Mouse (Mus musculus) gastrocnemius, adult 2 months (tissue): Measurements from ENCODE around the gene Prickle1. TPM values are rescaled to one million over a fixed set of nuclear protein-coding genes. Genes with fewer than 3 reads are reported as not detected.

Experiments used
- DNase-seq: peaks from one replicate; pipeline ENCODE4 v3.0.0; 2022
- H3K27ac ChIP-seq: fragments of 200-600 bp; 2 replicates; pipeline ENCODE4 v1.8.1; 2022; ENCODE audit warnings: mild to moderate bottlenecking
- H3K4me3 ChIP-seq: fragments of 200-600 bp; 2 replicates; pipeline ENCODE4 v1.8.1; 2022; ENCODE audit warnings: mild to moderate bottlenecking, moderate library complexity
- CTCF ChIP-seq: fragments of 200-600 bp; IDR thresholded peaks from 2 replicates; pipeline ENCODE4 v1.8.1; 2022; ENCODE audit warnings: antibody characterized with exemption, mild to moderate bottlenecking, moderate library complexity
- intact Hi-C: fragments of 180-260 bp; cut with DNase I; formaldehyde crosslinking; loops from one replicate; pipeline ENCODE4 v1.15.1; 2025
- total RNA-seq, 2 experiments: library from RNA; stranded (reverse); gene quantifications; 2 replicates each; pipeline ENCODE4 v1.2.3; 2021

The Prickle1 gene
- total RNA-seq, 2 experiments from 2014 or later, result 2.9 to 4.8 TPM

DNA sequence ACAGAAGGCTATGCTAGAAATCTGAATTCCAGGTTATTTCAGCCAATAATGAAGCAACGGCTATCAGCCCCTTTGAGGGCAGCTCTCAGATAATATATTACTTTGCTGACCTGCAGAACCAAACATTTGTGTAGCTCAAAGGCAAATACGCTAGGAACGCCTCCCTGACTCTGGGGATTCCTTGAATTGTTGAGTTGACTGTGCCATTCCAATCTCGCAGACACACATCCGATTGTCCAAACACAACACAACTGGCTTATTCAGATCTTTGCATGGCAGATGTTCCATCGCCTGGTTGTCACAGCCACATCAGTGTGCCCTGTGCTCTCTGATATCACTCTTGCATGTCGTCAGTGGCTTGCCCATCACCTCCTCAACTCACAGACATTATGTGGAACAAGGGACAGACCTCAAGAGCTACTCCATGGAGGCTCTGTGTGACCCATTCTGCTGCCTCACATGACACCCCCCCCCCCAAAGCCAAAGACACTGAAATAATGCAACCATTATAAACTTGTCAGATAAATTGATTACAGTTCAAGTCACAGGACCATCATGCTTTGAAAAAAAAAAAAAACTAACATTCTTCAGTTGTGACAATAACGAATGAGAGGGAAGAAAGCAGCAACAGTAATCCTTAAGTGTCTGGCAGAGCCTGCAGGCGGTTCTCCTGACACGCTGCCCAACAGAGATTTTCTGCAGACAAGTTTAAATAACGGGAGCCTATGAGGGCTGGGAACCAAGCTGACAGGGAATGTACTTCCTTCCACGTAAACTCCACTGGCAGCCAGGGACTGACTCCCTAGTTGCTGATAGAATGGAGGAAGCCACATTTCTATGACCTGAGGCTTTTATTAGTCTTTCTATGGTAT lies 65.6 kb downstream of the Prickle1 start:
- peak overlapping the region; percentile 35; the same call in 1 of the 2 replicates for H3K27ac ChIP-seq
- no peak for DNase-seq
- TF ChIP-seq CTCF, result no peak
- H3K4me3 ChIP-seq, result no peak overlapping the region
- intact Hi-C loops, result no loop called here

DNA sequence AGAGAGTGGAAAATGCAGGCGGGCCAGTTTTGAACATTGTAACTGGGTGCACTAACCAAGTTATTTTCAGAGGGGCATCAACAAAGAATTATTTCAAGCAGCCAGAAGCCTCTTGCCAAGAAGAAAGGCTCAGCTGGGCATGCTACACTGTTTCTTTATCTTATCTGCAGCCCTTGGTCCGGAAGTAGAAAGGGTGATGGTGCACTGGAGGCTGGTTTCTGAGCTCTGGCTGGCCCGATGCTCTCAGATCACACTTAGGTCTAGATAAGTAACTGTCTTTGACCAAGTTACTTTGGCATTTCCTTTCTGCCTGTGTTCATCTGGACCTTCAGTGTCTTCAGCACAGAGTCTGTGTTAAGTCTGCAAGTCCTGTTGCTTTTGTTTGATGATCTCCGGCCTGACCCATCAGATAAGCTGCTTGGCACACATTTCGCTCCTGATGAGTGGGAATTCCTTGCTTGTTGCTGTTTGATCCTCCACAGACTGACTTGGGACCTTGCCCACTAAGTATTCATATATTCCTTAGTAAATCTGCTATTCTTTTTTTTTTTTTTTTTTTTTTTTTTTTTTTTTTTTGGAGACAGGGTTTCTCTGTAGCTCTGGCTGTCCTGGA lies 70.3 kb downstream of the Prickle1 start:
- TF ChIP-seq CTCF, result no peak
- no peak for DNase-seq
- intact Hi-C loops, result no loop called here
- Histone ChIP-seq H3K4me3 (no peak overlapping the region), H3K27ac (no peak overlapping the region)

DNA sequence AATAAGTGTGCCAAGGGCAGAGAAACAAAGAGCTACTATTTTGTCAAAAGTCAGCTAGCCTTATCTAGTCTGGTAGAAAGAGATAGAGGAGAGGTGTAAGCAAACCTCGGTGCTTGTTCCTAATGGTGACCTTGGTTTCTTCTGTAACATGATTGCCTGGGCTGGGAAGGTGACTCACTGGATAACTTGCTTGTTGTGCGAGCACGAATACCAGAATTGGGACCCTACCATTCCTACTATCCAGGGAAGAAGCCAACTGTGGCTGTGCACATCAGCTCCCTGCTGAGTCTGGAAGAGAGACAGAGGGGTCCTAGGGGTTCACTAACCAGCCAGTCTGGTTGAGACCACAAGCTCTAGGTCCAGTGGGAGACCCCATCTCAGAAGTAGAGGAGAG lies 73.9 kb downstream of the Prickle1 start:
- no peak for TF ChIP-seq CTCF
- no peak overlapping the region for H3K27ac ChIP-seq
- DNase-seq, result no peak
- intact Hi-C loops, result no loop called here
- H3K4me3 ChIP-seq, result no peak overlapping the region

DNA sequence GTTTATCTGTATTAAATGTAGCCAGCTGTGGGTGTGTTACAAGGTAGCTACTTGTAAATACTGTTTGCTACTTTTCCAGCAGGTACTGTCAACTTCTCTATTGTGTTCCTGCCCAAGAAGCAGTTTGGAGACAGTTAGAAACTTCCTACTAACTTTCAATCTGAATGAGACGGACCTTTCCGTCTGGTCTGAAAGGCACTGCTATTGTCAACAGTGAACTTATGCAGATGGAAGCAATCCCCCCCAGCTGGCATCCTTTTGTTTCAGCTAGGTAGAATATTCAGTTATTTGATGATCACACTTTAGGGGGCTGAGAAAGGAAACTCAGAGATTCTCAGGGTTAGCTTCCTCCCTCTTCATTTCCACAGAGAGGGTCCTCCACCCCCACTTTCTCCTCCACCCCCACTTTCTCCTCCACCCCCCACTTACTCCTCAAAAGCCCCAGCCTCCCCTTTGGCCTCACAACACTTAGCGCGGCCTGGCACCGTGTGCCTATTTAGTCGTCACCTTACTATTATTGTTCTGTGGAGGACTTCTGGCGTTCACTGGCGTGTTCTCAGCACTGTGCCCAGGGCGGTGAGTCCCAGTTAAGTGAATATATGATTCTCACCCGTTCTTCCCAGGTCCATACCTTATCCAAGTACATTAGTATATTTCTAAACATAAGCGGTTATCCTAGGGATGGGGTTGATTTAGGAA lies 74.5 kb downstream of the Prickle1 start:
- H3K27ac ChIP-seq, result peak overlapping the region; percentile 88
- H3K4me3 ChIP-seq, result no peak overlapping the region
- DNase-seq, result no peak
- no peak for TF ChIP-seq CTCF
- intact Hi-C loops, result no loop called here

DNA sequence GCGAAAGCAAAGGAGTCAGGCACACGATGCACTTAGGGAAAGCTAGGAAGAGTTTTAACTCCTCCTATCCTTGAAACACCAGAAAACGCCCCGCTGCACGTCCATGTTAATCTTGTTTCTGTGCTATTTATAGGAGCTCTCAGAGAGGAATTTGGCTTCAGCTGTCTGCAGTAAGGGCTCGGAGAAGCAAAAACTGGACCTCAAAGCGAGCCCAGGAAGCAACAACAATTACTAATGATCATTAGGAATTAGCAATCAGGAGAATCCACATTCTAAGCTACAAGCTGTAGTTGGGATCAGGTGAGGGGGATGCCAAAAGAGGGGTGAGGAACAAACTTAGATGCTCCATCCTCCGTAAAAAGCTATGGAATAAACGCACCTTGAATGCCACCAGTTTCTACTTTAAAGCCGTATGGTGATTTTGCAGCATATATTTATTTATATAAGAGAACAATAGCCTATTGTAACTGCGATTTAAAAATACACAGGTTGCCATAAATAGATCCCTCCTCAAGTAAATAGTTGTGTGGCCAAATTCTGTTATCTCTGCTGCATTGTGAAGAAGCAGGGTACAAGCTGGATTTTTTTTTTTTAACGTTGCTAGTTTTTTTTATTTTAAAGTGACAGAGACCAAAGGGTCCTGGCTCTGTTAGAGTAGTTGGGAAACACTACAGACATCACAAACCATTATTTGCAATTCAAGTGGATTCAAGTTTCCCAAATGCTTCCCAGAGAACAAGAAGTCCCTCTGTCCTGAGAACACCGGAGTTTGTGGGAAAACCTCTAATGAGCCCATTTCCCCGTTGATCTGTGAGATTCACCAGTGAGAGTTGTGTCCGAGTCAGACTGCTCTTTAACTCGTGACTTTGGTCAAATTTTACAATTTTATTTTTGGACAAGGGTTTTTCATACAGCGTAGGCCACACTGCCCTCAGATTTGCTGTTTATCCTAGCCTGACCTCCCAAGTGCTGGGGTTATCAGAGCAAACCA lies 75.6 kb downstream of the Prickle1 start:
- Histone ChIP-seq H3K27ac (peak overlapping the region; percentile 88), H3K4me3 (peak overlapping the region; percentile 94)
- no peak for TF ChIP-seq CTCF
- DNase-seq, result no peak
- intact Hi-C loops, result no loop called here

DNA sequence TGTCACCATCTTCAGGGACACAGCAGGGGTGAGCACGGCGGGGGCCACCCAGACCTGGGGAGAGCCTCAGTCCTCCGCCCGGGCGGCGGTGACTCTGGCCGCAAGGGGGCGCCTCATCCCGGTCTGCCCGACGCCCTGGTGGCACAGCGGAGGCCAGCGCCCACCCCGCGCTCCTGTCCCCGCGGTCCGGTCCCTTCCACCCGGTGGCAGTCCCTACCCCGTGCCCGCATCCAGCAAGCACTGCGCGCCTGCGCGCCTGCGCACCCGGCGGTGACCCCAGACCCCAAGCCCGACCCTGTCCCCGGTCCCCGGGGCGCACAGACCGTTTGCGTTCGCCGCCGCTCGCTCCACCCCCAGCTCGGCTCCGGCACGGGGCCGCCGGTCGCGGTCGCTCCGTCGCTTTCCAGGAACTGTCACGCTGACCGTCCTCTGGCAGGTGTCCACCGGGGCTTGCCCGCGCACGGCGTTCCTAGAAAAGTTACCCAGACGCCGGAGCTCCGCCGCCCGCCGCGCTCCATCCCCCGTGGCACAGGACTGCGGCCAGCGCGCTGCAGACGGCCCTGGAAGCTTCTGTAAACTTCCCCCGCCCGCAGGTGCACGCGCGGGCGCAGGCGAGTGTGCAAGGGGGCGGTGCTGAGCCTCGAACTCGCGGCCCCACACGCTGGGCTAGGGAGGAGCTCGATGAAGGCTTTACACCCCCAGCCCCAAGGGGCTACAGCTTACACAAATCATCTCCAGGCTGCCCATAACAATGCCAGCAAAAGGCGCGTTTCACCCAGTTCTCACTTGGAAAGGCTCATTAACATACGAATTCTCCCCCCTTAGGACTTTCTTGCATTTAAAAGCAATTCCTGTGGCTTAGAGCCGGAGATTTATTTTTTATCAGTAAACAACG lies 76.5 kb downstream of the Prickle1 start:
- DNase-seq, result peak; percentile 92
- intact Hi-C loops, result loop anchor here (1.0 kb wide), 1 partner anchor 57 kb away; no protein-coding TSS in a partner anchor
- TF ChIP-seq CTCF, result peak; percentile 94
- peak overlapping the region; percentile 94 for H3K4me3 ChIP-seq
- H3K27ac ChIP-seq, result peak overlapping the region; percentile 88

DNA sequence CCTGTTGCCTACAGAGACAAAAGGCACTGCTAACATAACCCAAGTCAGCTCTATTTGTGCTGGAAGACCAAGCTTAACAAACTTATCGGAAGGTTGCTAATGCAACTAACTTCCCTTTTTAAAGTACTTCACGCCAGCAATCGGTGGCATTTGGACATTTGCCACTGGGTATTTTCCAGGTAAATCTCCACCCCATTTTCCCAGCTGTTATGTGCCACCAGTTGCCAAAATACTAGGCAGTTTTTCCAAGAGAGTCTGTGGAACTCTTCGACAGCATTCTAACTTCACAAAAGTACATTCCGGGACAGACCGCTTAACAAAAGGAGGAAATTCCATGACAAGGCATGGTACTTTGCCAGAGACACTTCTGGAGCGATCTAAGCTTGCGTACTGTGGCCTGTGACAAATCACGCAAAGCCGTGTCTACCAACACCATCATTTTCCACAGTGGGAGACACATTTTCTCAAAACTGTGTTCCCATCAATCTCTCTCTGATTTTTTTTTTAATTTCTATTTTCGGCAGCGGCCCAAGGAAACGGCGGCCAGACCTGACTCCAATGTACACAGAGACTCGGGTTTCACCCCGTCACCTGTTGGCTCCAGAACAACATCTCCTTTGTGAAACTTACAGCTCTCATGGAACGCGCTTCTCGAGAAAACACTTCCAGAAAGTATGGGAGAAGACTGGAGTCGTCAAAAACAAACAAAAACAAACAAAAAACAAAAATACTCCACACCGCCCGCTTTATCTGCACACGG lies 77.4 kb downstream of the Prickle1 start:
- H3K27ac ChIP-seq, result peak overlapping the region; percentile 88
- peak overlapping the region; percentile 94 for H3K4me3 ChIP-seq
- intact Hi-C loops, result loop anchor here (1.0 kb wide), 1 partner anchor 58 kb away; no protein-coding TSS in a partner anchor
- no peak for TF ChIP-seq CTCF
- peak; percentile 34 for DNase-seq

DNA sequence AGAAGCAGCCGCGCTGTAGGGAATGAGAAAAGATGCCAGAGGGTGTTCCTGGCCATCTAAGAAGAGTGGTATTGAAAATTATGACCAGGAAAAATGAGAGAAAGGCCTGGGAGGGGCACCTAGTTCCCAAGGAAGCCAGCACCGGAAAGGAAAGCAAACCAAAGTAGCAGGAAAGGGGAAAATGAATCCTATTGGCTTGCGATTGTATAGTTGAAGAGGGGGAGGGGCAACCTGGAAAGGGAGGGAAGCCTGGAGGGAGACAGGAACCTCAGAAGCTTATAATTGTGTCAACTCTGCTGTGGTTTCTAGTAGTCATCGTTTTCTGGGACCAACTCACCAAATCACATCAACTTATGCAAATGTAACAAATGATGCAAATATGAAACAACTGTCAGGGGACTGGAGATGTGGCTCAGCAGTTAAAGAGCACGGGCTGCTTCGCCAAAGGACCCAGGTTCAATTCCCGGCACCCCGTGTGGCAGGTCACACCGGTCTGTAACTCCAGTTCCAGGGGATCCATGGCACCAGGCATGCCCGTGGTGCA lies 78.6 kb downstream of the Prickle1 start:
- TF ChIP-seq CTCF, result no peak
- peak overlapping the region; percentile 94 for H3K4me3 ChIP-seq

DNA sequence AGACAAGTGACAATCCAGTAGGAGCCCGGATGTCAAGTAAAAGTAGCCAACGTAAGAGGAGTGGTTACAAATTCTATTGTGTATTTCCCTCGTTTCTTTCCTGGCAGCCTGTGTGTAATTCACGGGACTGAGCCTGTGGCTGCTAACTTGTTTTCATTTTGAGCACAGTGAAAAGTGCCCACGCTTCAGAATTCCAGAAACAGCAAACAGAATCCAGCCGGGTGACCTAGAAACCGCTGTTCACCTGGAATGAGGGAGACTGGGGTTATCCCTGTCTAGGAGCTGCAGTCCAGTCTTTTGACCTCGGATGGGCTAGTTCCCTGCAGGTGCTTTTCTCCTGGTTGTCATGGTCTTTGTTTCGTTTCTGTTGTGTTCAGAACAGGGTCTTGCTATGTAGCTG lies 80.4 kb downstream of the Prickle1 start:
- no peak overlapping the region for H3K4me3 ChIP-seq
- H3K27ac ChIP-seq, result peak overlapping the region; percentile 32
- no peak for DNase-seq
- intact Hi-C loops, result no loop called here
- TF ChIP-seq CTCF, result no peak

More for the DNA sequence above, 78.6 kb downstream of the Prickle1 start:
- intact Hi-C loops, result no loop called here
- peak overlapping the region; percentile 88 for H3K27ac ChIP-seq
- no peak for DNase-seq

DNA sequence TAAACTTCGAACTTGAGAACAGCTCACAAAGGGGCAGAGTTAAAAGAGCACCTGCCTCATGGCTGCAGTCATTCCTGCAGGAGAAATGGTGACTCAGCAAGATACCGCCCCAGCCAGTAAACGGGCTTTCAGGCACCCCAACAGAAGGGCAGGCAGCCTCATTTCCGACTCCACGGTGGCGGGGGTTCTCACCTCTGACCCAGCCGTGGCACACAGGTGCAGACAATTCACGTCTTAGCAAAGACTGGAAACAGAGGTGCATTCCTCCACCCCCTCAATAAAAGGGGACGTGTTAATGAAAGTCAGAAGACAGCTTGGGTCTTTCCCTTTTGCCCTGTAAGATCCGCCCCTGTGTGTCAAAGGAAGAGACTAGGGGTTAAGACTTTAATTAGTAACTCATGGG lies 81.8 kb downstream of the Prickle1 start:
- Histone ChIP-seq H3K4me3 (peak overlapping the region; percentile 43), H3K27ac (no peak overlapping the region)
- intact Hi-C loops, result no loop called here
- TF ChIP-seq CTCF, result no peak
- no peak for DNase-seq
